Mouse (Mus musculus) cerebral cortex, adult 2 months (tissue): Measurements from ENCODE around the gene Pced1b.

Experiments used
- WGBS: fragments of 180-500 bp; shearing (Covaris S2); methylation state at CpG from one replicate; pipeline ENCODE4 v1.1.7; 2018; 5-methylcytosine and 5-hydroxymethylcytosine counted together

Gene Pced1b

DNA sequence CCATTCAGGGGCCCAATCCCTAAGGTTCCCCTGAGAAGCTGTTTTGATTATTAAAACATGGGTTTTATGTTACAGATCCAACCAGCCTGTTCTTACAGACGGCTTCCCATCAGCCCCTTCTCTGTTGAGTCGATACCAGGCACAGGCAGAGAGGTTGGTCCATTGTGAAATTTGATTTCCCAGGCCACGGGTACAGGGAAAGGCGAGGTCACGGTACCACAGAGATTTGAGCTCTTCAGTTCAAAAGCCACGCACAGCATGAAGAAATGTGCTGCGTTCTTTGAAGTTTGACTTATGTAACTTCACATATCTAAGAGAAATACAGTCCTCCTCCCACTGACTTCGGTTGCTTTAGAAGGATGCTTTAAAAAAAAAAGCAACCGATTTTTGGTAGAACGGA lies 39.8 kb downstream of the Pced1b start:
- 66% methylated on average over 10 of the region's 10 CpGs for whole genome bisulfite sequencing

DNA sequence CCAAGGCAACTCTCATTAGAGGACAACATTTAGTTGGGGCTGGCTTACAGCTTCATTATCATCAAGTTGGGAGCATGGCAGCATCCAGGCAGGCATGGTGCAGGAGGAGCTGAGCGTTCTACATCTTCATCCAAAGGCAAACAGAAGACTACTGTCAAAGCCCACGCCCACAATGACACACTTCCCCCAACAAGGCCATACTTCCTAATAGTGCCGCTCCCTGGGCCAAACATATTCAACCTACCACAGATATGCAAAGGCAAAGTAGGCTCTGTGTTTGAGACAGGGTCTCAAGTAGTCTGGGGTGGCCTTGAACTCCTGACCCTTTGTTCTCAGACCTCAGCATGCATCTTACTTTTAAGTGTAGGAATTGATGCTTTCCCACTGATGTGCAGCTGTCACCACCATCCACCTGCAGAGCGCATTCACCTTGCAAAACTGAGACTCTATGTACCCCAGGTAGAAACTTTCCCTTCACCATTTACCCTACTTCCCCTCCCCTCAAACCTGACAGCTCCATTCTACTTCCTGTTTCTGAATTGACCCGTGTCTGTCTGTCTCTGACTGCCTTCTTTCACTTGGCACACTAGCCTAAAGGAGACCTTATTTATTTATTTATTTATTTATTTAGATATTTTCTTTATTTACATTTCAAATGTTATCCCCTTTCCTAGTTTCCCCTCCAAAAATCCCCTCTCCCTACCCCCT lies 40.7 kb downstream of the Pced1b start:
- WGBS = 90% methylated on average over 5 of the region's 5 CpGs

DNA sequence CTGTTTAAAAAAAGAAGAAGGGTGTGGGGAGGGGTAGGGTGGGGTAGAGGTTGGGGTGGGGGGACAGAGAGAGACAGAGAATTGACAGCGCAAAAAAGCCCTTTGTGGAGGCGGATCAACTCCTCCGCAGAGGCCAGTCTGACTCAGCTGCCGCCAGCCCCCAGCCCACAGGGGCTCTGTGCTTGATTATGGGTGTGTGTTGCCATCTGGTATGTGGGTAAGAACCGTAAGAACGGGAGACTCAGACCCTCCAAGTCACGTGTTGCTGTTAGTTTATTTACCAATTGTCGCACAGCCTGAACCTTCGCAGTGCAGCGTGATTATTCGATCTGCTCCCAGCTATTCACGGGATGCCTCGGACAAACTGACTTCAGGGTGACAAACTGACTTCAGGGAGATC lies 41.8 kb downstream of the Pced1b start:
- 74% methylated on average over 13 of the region's 13 CpGs for WGBS

DNA sequence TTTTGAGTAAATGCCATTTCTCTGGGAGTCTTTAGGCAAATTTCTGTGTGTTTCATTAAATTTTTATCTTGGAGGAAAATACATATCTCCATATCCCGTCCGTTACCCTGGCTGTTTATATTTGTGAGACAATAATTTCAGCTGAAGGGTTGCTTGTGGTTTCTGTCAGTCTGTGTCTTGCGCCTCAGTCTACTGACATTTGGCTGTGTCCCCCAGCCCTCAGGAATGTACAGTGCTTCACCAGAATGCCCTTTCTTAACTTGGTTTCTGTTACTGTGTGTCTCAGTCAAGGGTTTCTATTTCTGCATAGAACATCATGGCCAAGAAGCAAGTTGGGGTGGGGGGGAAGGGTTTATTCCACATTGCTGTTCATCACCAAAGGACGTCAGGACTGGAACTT lies 42.3 kb downstream of the Pced1b start:
- WGBS = 83% methylated on average over 4 of the region's 4 CpGs

DNA sequence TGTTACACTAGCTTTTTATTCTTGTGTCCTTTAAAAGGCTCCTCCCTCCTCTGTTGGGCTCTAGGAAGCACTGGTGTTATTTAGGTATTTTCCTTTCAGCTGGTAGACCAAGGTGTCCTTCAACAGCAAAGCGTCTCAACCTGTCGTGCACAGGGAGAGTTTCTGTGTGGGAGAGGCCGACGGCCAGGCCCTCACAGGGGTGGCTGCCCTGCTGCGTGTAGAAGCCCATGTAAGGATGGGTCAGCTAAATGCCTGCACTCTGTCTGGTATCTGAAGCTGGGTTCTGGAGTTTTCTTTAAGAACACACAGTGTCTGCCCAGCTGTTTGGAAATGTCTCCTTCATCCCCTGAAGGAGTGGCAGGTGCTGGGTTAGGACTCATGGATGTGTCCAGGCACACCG lies 43.4 kb downstream of the Pced1b start:
- 96% methylated on average over 6 of the region's 6 CpGs for WGBS

DNA sequence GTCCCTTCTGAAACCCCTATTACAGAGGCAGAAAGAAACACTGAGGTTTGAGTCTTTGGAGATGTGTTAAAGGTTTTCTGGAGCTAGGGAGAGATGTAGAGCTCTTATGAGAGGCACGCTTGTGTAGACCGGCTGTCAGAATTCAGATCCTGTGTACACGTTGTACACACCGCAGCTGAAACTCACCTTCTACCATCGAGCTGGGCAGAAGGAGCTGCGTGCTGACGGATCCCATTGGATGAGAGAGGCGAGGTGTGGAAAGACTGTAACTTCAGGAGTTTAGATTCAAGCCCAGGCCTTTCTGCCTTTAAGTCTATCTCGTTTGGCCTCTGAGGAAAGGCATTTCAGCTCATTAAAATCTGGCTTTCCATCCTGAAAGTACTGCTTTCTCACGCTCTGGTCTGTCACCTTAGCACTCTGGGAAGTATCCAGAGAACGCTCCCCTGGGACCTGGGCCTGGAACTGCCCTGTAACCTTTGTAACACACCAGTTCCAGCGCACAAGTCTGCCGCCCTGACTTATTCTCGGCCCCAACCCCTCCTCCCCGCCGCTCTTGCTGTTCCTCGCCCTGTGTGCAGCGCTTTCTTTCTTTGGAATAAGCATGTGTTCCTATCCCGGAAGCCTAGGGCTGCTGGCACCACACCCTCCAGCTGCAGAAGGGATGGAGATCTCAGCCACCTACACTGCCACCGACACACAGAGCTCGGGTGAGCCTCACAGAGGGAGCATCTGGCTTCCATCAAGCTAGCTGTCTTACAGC lies 44.6 kb downstream of the Pced1b start:
- WGBS = 65% methylated on average over 21 of the region's 21 CpGs

DNA sequence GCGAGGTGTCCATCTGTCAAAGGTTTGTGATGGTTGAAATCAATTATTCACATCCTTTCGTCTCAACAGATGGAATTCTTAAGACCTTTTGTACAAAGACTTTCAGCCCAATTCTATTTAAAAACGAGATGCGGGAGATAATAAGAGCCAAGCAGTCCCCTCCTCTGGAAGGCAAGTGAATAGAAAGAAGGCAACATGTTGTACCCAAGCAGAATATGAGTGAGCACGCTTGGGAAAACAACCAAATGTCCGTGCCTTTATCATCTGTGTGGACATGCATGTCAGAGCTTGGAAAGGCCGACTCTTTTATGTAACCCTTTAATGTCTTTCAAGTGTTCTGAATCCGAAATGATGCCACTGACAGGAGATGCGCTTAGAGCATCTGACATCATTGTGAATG lies 61.0 kb downstream of the Pced1b start:
- 70% methylated on average over 9 of the region's 9 CpGs for WGBS

DNA sequence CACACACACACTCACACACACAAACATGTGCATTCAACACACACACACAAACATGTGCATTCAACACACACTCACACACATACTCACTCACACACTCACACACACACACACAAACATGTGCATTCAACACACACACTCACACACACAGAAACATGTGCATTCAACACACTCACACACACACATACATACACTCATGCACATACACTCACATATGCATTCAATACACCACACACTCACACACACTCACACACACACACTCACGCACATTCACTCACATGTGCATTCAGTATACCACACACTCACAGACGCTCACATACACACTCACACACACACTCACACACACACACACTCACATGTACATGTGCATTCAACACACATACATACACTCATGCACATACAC lies 62.6 kb downstream of the Pced1b start:
- 97% methylated on average over 2 of the region's 2 CpGs for WGBS

DNA sequence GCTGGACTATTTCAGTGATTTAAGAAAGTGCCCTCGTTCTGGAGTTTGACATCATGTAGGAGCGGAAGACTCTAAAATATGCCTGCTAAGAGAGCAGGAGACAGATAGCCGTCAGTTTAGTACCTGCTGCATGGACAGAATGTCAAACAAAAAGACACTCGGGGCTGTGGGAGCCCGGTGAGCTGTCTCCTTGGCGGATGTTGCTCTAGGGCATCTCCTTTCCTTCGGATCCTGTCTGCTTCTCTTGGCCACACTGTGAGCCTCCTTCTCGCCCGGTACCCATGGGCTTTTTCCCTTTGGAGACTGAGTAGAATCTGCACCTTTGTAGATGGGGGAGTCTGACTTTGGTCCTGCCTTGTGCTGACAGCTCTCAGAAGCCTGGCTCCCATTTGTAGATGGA lies 63.3 kb downstream of the Pced1b start:
- WGBS = 91% methylated on average over 9 of the region's 9 CpGs

DNA sequence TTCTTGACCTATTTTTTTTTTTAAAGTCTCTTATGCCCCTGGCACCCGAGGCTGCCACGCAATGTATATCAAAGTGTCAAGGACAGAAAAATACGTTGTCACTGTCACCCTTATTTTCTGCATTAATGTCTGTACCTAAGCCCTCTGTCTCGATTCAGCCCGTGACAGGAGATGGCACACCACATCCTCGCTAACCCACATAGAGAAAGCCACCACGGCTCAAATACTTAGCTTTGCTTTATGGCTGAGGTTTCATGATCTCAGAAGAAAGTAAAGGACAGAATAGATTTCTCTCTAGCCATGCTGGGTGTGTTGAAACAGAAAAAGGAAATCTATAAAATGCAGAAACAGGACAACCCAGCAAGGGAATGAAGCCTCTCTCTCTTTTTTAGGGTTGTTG lies 64.3 kb downstream of the Pced1b start:
- 90% methylated on average over 7 of the region's 7 CpGs for WGBS

DNA sequence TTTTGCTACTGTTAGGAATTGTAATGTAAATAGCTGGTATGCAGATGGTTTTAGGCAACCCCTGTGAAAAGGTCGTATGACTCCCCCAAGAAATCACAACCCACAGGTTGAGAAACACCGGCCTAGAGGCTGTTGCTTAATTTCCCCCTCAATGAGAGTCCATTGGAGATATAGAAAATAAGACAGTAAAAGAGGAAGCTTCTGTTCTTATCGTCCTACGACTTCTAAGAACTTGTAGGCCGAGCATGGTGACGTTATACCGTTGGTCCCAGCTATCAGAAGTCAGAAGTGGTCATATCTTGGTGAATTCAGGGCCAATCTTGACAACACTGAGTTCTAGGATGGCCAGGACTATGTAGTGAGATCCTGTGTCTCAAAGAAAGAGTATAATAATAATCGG lies 65.0 kb downstream of the Pced1b start:
- WGBS = 91% methylated on average over 8 of the region's 8 CpGs

DNA sequence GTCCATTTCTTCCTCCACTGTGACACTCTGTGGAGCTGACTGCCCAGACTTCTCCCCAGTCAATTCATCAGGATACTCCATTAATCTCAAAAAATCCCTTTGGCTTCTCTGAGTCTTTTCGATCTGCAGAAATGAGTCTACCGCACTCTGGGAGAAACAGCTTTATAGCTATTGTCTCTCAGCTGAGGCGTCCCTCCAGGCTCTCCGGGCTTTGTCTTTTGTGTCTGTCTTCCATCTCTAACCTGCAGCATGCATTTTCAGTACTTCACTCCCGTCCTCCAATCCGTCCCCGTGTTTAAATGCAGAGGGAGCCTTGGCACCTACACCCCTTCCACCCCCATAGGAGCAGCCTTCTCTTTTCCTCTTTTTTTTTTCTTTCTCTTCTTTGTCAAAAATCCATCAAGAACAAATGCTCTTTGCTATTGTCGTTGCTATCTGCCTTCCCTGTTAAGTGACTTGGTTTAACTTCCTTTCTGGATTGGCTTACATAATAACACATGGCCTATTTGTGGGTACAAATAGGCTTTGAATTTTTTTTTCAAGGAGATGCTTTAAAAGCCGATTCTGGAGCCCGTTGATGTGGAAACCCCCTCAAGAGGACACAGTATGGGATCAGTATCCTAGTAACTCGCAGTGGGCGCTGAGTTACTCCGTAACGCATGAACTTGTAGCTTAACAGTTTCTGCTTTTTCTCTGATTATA lies 68.0 kb downstream of the Pced1b start:
- WGBS = 40% methylated on average over 14 of the region's 14 CpGs

DNA sequence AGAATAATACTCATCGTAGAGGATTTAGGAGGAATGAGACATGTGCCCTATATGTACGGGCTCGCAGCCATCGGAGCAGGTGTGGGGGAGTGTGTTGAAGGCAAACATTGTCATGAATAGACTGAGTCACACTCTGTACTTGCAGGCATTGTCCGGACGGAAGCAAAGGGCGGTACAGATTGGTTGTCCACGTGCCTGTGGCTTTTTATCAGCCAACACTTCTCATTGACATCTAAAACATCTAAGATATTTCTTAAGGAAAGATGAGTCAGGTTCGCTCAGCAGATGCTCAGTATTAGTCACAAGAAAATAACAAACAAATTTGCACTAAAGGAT lies 68.5 kb downstream of the Pced1b start:
- 39% methylated on average over 9 of the region's 9 CpGs for WGBS

DNA sequence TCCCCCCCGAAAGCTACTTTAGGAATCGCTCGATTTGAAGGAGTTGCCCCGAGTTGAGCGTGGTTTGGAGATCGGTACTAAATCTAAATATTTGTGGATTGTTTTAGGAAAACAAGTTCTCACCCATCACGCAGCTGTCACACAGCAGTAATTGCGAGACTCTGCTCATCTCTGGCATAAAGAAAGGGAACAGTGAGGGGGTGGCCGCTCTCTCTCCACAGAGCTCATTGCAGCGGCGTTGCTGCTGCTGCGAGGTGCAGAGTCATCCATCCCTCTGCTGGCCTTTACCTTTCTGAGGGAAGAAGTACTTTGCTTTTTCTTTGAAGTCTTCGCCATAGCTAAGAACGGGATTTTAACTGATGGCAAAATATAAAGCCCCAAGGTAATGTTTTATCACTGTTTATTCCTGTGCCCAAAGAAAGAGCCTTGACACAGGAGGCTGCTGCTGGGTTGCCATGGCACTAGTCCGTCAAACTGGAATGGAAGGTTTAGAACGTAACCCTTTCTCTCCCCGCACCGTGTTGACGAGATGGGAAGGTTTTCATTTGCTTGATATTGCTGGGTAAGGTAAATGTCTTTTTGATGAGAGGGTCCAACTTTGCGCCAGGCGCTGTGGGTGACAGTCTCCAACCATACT lies 71.6 kb downstream of the Pced1b start:
- 66% methylated on average over 21 of the region's 21 CpGs for WGBS

DNA sequence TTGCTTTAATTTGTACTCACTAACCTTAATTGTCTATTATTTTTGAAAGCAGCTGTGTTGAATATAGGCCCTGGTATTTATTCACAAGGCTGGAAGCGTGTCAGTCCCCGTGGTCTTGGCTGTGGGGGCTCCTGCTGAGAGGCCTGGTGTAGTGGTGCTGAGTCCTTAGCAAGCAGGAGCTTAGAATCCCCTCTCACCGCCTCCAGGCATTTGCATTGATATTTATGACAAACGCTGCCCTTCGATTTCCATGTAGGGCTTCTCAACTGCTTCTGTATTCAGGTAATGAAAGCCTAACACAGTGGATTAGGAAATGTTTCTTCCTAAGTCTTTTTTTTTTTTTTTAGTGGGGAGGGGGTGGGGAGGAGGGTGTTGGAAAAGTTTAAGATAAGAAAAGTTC lies 75.9 kb downstream of the Pced1b start:
- WGBS = 82% methylated on average over 5 of the region's 5 CpGs

DNA sequence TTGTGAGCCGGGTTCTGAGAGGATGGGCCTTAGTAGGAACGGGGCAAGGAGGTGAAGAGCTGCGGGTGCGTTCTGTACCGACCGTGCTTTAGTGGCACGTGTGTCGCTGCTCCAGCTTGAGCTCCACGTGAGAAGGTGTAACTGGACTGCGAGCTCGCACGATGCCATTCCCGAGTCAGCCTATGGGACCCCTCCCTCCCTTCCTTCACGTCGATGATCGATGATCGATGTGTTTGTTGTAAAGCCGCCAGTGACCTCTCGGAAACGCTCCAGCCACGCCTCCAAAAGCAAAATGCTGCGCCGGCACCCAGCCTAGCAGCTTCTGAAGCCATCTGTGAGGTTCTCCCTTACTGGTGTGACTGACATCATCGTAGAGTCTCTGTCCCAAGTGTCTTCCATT lies 76.6 kb downstream of the Pced1b start:
- WGBS = 82% methylated on average over 24 of the region's 24 CpGs

DNA sequence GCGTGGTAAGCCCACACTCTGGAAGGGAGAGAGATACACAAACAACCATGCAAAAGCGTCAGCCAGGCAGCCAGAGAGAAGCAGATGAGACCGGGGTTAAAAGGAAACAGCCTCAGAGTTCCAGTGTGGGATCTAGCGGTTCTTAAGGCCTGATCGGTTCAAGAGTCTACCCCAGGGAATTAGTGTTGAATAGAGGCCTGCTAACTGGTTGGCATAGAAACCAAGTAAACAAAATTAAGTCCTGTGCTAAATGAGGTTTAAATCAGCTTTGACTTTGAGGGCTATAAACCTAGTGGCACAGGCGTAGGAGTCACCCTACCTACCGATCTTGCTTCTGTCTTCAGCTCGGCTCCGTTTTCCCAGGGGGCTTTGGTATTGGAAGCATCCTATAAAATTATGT lies 77.4 kb downstream of the Pced1b start:
- WGBS = 75% methylated on average over 9 of the region's 9 CpGs

DNA sequence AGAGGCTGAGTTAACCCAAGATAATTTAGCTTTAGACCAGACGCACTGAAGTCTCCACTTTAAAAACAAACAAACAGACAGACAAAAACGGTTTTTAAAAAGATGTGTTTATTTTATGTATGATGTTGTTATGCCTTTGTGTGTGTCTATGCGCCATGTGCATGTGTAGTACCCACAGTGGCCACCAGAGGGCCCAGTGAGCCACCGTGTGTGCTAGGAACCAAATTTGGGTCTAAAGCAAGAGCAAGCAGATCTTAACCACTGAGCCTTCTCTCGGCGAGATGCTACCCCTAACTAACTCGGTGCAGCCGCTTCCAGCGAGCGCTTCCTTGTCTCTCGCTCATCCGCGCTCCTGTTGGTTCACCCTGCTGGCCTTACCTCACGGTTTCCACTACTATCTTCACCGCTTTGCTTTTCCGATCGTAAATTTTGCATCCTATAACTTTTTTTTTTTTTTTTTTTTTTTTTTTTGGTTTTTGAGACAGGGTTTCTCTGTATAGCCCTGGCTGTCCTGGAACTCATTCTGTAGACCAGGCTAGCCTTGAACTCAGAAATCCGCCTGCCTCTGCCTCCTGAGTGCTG lies 80.7 kb downstream of the Pced1b start:
- WGBS = 79% methylated on average over 18 of the region's 18 CpGs

DNA sequence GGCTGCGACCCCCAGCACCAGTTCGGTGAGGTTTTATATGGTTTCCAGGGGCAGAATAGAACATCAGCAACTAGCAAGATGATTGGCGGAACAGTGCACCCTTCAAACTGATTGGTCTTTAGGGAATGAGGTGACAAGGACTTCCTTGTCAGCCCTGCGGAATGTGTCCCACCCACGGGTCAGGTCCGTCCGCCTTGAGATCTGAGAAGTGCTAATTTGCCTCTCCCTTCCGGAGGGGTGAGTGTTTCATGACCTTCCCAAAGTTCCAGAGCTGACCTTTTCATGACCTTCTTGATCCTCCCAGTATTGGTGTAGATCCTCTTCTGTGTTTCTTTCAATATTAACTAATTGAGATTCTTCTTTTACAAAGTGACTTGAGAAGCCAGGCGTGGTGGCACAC lies 85.7 kb downstream of the Pced1b start:
- 86% methylated on average over 9 of the region's 9 CpGs for WGBS

DNA sequence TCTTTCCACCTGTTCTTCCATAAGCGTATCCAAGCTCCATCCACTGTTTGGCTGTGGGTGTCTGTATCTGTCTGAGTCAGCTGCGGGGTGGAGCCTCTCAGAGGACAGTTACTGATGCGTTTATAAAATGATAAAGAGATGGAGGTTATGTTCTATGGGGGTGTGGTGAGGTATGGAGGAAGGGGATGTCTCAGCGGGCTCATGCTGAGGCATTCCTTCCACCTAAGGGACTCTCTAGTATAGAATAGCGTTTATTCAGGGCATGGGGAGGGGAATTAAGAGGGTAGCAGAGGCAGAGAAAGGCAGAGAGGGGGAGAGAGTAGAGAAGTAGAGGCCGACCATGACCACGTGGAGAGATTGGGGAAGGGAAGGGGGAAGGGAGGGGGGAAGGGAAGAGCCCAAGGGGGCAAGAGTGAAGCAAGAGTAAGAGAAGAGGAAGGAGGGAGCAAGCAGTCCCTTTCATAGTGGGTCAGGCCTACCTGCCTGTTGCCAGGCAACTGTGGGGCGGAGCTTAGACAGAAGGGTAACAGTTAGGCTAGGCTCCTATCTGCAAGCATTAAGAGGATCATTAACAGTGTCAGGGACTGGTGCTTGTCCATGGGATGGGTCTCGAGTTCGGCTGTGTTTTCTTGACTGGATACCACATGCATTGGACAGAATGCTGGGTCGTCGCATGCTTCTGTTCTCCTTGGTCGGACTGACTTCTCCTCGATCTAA lies 90.9 kb downstream of the Pced1b start:
- WGBS = 49% methylated on average over 14 of the region's 14 CpGs

DNA sequence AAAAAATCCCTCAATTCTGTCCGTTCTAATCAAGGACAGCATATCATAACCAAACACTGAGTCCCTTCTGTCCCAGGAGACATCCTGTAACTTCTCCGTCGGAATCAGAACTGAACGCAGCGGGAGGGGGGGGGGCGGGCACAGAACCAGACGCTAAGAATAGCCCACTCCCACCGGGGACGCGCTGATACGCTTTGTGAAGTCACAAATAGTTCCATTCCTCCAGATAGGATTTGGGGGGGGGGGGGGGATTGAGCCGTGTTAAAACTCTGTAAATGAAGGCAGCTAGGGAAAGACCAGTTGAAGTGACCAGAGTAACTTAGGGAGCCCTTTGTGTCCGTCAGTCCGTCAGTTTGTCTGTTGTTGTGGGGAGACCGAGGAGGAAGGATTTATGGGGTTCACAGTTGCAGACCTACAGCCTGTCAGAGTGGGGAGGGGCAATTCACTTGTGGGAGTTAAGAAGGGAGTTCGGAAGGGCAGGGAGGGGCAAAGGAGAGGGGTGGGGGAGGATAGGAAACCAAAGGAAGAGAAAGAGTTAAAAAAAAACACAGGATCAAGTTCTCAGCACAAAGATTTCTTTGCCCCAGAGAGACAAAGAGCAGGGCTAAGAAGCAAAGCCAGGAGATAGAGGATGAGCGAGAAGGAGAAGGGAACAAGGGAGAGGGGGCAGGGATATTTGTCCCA lies 91.6 kb downstream of the Pced1b start:
- WGBS = 14% methylated on average over 17 of the region's 17 CpGs
